Mouse (Mus musculus): ENCODE results near the gene Opa3.

DNA sequence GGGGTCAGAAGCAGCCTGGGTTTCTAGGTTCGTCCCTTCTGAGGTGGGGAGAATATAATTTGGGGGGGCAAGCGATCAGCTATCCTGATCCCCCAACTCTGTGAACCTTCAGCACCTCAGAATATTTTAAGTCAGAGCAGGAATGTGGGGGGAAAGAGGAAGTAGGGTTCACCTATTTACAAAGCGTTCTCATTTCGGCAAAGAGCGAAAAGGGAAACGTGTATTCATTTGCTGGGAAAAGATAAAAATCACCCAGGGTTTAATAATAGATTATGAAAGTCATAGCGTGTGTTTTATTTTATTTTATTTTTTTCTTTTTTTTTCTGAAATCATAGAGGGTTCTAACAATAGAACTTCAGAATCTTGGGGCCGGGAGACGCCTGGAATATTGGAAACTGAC is 13.2 kb upstream of the Opa3 start:
- TF ChIP-seq CTCF (IDR thresholded peaks at IDR 0.05; ENCODE audit: control insufficient read depth, insufficient read depth, insufficient read length) = no peak
- TF ChIP-seq MAX (IDR thresholded peaks at IDR 0.05) = no peak
- no peak for TF ChIP-seq CEBPB (IDR thresholded peaks at IDR 0.05; ENCODE audit: low read depth)
- no peak for TF ChIP-seq USF1 (IDR thresholded peaks at IDR 0.05; ENCODE audit: low read depth)
- no peak for TF ChIP-seq FOSL1 (IDR thresholded peaks at IDR 0.05; ENCODE audit: insufficient read depth, low read length, poor library complexity, severe bottlenecking)
- TF ChIP-seq MYOD1 (IDR thresholded peaks at IDR 0.05; ENCODE audit: control insufficient read depth, insufficient read length, low read depth) = no peak
